Mouse (Mus musculus): ENCODE data around the gene Zfp775. TPM values are rescaled to one million over a fixed set of nuclear protein-coding genes. Genes with fewer than 3 reads are reported as not detected.

Gene Zfp775
- total RNA-seq, 1 experiment from 2014 or later, result 7.7 TPM

DNA sequence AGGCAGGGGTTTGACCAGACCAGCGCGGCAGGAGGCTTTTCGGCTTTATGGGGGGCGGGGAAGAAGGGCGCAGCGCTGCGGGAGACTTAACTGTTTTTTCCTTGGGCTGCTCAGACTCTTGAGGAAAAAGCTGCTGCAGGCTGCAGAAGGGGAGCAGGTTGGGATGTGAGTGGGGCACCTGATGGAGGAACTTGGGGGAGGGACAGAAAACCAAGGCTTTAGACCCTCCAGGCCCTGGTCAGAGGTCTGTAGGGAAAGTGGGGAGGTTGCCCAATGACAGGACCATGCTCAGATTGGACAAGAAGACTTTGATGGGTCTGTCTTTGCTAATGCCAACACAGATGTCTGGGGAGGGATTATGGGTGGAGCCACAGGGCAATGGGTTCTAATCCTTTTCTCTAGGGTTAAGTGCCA is 25.7 kb downstream of the Zfp775 start:
- DNase-seq, result peak; percentile 39

DNA sequence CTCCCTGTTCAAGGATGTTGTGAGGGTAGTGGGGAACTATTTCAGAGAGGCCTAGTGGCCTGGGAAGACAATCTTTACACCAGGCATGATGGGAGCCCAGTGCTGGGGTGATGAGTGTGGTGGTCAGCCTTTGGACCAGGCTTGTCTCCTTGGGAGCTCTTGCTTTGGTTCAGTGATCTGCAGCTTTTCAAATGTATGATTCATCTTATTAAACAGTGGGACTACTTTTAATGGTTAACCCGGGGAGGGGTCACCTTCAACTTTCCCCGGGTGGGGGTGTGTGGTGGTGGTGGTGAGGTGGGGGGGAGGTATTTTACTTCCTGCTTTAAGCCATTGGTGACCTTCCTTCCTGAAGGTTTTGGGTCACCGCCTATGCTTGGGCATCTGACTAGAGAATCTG is 26.5 kb downstream of the Zfp775 start:
- no peak for DNase-seq

DNA sequence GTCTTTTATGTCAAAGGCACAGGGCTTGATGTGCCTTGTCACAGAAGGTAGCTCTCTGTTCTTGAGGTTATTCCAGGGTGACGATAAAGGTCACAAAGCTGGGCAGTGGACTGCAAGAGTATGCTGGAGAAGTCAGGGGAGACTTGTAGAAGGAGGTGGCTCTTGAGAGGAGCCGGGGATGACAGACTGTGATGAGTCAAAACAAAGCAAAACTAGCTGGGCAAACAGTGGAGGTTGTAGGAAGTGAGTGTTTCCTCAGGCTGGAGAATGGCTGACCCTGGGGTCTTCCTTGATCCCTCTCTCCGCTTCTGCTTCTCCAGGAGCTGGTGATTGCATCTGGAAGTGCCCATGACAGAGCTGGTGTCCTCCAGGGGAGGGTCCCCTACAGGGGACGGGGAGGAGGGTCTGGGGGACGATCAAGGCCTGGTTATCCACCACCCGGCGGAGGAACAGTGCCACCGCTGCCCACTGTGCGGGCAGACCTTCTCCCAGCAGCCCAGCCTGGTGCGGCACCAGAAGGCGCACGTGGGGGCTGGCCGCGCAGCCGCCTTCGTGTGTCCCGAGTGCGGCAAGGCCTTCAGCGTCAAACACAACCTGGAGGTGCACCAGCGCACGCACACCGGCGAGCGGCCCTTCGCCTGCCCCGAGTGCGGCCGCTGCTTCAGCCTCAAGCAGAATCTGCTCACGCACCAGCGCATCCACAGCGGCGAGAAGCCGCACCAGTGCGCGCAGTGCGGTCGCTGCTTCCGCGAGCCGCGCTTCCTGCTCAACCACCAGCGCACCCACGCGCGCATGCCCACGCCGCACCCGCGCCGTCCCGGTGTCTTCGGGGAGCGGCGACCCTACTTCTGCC is 27.2 kb downstream of the Zfp775 start:
- peak; percentile 38 for DNase-seq

DNA sequence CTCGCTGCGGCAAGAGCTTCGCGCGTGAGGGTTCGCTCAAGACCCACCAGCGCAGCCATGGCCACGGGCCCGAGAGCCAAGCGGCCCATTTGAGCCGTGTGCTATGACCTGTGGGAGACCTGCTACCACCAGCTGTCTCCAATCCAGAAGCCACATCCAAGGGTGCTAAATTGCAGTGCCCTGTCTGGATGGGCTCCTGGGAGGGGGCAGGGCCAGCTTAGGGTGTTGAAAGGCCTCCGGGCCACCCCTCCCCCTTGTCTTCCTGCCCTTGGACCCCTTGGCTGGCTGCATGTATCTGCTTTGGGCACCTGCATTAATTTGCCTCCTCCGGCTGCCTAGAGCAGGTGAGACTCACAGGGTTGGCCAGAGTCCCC is 27.8 kb downstream of the Zfp775 start:
- no peak for DNase-seq

DNA sequence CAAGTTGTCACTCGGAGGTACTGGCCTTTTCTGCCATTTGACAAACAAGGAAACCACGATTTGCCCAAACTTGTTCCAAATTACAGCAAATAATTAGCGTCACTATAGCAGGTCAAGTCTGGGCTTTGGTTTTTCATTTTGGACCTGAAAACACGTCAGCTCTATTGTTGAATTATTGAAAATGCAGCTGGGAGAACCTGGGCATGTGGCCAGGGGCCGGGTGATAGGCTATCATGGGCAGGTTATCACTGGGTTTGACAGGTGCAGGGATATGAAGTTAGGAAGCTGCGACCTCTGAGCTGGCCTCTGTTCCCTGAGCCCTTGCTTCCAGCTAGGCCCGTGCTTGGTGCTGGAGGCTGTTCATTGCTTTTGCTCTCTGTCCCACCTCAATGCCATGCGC is 29.0 kb downstream of the Zfp775 start:
- DNase-seq, result no peak

DNA sequence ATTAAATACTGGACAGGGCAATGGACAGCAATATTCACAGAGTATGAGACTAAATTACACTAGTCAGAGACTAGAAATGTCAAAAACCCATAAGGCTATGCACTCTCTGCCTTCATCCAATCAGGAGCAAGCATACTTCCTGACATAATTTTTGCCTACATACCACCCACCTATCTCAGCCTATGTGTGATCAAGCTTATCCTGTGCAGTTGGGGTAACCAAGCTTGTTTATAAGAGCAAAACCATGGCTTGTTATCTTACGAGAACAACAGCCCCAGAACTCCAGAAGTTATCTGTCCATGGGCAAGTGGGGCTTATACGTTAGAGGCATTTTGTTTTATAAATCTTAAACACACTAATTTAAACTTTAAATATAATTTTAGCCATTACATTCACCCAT is 33.2 kb downstream of the Zfp775 start:
- DNase-seq, result no peak

DNA sequence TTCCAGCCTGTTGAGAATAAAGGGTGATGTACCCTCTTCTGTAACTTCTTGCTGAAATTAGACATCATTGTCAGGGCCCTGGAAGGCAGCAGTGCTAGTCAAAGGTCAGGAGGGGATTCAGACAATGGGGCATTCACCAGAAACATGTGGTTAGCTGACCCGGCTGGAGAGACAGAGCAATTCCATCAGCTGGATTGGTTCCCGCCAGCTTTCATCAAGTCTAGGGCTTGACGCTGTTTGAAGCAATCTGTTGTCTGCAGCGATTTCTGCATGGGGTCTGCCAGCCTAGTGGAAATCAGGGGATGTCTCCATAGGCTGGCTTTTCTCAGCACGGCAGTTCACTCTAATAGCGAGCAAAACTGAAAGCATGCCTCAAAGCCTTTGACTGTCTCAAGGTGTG is 34.7 kb downstream of the Zfp775 start:
- DNase-seq, result no peak

DNA sequence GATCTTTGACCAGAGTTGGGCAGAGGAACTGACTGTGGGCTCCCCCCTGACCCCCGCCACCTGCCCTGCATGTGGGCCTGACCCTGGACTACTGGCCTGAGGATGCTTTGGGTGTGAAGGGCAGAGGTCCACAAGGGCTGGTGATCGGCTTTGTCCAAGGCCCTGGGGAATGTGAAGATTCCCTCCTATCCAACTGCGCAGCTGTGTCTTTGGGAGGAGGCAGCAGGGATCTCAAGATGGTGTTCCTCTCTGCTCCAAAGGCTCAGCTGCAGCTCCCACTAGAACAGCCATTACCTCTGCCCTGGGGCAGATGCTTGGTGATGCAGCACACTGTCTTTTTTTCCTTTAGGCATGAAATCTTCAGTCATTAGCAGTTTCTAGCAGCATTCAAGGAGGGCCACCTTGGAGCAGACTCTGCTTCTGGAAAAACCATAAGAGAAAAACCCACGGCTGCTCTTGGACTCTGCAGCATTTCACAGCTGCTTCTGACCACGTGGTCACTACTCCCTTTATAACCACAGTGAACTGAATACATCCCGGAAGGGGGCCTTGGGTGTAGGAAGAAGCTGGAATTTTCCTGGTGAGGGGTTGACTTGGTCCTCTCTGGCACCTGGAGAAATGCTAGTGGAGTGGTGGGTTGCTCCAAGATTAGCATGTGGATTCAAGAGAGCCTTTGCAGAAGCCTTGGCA is 36.1 kb downstream of the Zfp775 start:
- no peak for DNase-seq

DNA sequence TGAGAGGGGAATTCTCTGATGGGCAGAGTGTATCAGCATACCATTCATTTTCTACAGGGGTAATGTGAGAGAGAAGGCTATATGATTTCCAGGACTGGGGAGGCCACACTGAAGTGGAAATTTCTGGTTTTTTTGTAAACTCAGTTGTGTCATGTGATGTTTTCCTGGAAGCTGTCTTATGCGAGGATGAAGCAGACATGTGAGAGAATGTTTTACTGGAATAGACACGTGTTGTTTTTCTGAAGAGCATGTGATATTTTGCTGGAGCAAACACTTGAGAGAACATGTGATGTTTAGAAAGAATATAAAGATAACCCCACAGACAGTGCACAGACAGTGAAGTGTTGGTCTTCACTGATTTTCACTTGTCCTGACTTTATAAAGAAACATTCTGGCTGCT is 36.7 kb downstream of the Zfp775 start:
- no peak for DNase-seq

DNA sequence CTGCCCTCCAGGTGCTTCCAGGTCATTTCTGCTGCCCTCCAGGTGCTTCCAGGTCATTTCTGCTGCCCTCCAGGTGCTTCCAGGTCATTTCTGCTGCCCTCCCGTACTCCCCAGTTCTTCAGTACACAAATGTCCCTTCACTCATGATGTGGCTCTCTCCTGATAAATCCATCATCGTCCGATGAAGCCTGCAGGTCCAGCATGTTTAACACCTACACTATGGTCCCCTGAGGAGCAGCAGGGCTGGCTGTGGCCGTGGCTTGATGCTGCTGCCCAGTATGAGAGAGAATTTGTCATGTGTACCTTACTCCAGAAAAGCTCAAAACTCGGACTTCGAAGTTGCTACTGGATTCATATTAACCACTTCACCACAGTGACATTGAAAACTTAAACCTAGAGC is 39.5 kb downstream of the Zfp775 start:
- DNase-seq, result no peak

DNA sequence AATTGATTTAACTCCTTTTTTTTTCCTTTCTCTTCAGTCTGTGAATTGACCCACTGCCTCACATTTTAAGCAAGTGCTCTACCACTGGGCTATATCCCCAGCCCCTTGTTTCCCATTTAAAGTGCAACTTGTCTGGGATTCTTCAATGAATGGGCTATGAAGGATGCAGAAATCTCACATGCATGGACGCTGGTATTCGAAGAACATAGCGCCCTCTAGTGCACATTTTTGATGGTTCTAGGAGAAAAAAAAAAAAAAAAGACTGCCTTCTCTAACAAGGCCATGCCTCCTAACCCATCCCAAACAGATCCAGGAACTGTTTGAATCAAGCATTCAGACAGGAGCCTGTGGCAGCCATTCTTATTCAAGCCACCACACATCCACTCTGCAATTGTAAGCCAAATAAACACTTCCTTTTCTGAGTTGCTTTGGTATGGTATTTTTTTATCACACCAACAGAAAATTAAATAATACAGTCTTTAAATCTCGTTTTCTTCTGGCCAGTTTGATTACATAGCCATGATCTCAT is 41.0 kb downstream of the Zfp775 start:
- DNase-seq, result peak; percentile 66

DNA sequence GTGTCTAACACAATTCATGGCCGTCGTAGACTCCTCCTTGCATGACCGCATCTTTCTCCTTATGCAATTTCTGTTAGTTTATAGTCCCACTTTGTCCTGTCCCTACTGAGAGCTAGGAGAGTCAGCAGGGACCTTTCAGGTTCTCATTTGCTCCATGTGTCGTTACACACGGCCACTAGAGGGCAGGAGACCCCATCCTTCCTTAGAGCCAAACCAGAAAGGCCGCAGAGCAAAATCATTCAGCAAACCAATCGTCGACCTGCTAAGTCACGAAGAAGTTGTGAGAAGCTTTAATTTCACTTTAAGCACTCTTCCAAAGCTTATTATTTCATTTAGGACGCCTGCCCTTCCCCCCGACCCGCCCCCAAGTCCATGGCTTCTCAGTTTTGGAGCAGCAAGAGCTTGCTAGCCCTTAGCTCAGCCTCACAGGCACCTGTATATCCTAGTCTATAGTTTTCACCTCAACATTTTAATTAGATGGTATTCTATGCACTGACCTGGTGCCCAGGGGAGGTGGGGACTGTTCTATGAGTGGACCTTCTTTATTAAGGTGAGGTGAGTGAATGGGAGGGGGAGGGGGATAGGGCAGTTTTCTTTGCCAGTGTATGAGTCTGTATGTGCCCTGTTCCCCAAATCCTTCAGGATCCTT is 43.9 kb downstream of the Zfp775 start:
- DNase-seq, result peak; percentile 83

DNA sequence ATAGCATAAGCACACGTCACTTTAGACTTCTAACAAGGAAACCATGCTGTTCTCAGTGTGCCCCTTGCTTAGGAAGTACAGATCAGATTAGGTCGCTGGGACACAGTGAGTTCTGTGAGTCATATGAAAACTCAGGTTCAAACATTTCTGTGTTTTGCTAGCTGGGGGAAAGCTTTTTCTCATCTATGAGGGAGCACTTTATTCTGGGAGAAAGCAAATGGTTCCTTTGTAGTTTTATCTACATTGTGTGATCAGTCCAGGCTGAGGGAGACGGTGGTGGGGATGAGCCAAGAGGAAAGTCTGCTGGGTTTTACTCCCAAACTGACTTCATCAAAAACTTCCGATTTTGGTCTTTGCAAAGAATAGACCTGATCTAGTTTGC is 44.4 kb downstream of the Zfp775 start:
- no peak for DNase-seq

DNA sequence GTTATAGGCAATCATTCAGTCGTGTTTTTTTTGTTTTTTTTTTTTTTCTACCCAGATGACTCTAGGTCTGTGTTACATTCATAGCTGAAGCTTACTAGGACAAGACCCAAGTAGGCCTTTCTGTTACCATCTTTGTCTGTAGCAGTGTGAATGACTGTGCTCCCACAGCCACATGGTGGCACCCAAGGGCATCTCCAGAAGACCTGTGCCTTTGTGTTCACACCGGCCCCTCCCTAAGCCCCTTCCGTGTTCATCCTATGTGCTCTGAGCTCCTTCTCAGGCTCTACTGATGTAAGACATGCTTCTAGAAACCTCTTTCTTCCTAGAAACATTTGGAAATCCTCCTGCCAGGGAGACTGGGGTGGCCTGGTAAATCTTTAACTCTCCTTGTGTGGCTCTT is 45.1 kb downstream of the Zfp775 start, which contains the start of gene Gimap8:
Gene Gimap8, plus strand, starts transcription at position 240 of the 400 bp plus-strand sequence.
- peak; percentile 67 for DNase-seq

DNA sequence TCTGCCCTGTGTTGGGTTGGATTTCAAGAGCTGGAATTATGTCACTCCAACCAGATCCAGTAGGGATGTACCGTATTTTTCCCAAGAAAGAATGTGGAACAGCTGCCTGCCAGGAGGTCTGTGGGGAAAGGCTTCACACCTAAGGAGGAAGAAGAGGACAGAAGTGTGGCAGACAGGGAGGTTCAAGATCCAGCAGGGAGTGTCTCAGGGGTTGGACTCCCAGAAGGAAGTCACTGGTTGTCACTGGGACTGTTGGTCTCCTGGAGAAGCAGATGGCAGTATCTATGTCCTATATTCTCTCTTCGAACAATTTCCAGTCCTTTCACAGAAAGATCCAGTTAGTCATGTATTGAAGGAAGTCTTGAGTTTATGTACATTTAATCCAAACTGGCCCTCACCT is 45.7 kb downstream of the Zfp775 start:
- no peak for DNase-seq

DNA sequence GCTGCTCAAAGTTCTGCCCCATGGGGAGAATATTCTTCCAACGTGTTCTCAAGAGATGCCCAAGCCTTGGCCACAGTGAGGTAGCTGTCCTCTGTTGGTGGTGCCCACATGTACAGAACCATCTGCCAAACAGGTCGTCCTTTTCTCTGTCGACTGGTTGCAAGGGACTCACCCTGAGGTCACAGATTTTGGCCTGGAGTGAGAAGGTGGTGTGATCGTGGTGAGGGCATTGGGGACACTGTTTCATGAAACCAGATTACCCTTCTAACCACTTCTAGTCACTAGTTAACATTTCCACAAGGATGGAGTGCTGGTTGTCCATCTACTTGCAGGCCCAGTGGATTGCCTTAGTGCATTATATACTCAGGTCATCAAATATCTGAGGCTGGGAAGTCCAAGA is 46.9 kb downstream of the Zfp775 start:
- no peak for DNase-seq

DNA sequence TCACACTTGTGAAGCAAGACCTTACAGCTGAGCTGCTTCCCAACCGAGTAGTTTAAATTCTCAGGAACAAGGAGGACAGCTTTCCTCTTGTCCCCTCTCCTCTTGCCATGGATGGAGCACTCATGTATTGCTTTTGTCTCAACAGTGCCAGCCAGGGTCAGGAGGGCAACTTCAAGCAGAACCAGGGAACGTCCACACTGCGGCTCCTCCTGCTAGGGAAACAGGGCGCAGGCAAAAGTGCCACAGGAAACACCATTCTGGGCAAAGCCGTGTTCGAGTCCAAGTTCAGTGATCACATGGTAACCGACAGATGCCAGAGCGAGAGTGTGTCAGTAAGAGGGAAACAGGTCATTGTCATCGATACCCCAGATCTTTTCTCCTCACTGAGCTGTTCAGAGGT is 48.2 kb downstream of the Zfp775 start:
- no peak for DNase-seq

DNA sequence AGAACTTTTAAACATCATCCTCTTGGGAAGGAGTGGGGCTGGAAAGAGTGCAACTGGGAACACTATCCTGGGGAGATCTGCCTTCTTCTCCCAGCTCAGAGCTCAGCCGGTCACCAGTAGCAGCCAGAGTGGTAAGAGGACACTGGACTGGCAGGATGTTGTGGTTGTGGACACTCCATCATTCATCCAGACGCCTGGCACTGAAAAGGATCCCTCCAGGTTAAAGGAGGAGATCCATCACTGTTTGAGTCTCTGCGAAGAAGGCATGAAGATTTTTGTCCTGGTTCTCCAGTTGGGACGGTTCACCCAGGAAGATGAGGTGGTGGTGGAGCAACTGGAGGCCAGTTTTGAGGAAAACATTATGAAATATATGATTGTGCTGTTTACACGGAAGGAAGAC is 56.9 kb downstream of the Zfp775 start:
- no peak for DNase-seq

DNA sequence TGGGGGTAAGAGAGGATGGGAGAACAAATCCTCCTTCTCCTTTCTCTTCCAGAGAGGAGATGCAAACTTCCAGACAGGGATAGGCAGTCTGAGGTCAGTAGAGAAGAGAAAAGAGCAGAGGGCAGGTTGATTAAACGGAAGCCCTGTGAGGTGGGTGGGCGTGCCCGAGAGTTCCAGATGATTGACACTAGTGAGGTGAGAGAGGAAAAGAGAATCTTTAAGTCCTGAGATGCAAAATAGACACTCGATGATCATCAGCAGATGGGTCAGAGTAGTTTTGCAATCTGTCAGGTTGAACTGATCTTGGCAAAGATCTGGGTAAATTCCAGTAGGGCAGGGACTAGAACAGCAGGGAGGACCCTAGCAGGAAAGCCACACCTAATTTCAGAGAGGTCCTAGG is 62.9 kb downstream of the Zfp775 start:
- no peak for DNase-seq

DNA sequence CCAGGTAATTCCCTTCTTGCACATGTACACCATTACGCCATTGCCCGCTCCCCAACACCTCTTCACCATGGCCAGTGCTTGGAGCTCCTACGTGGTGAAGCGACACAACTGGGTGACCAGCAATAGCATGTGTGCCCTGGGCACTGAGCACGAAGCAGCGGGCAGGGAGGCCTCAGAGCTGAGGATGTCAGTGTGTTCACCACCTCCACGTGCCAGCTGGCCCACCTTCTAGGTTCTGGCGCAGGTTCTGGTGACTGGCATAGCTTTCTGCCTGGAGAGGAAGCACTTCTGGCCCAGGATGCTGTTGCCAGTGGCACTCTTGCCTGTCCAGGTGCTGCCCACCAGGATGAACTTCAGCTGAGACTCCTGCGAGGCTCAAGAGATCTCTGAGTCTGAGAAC is 63.6 kb downstream of the Zfp775 start:
- DNase-seq, result no peak

DNA sequence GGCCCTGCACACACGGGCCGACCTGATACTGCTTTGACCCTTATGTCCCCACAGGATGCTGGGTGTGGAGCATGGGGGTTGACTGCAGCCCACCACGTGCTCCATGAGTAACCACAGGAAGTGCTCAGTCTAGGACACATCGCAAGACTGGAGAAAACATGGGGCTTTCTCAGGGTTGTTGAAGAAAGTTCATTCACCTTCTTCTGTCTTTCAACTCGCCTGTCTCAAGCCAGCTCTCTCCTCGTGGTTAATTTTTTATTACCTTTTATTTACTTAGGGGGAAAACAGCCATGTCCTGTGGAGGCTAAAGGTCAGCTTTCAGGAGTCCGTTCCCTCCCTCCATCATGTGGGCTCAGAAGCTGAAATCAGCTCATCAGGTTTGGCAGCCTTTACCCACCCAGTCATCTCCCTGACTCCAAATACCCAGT is 64.3 kb downstream of the Zfp775 start:
- DNase-seq, result no peak

DNA sequence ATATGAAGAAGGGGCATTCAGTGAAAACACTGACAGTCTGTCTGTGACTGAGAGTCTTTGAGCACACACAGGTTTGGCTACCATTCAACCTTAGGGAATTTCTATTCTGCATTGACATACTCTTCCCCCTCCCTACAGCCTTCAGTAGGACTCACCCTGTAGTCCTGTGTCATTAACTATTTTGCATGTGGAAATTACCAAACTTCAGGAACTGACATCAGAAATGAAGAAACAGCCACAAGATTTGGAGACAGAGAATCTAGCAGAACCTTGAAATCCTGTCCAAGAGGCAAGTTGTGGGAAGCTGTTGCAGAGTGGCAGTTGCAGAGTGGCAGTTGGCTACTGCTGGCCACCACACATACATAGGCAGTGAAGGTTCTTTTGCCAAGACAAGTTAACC is 66.2 kb downstream of the Zfp775 start:
- no peak for DNase-seq

DNA sequence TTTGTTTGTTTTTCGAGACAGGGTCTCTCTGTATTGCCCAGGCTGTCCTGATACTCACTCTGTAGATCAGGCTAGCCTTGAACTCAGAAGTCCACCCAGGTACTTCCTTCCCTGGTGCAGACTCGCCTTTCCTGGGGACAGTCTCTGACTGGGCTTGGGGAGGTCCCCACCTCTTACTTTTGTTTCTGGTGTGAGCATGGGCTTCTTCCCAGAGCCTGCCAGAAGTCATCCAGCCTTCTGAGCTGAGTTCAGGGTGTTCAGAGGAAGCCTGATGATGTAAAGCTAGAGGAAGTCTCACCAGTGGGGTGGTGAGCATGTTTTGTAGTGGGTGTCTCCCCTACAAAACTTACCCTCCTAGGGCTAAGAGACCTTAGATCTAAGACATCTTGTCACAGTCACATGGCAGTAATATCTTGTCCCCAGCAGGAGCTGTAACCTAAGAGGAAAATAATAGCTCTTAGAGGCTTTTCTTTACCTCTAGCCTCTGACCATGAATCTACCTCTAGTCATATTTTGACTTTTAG is 67.6 kb downstream of the Zfp775 start:
- no peak for DNase-seq

All from adrenal gland, postnatal 14 days (tissue).